Mouse (Mus musculus) heart, embryonic 15.5 days (tissue): ENCODE measurements around the gene Myd88. TPM values are rescaled to one million over a fixed set of nuclear protein-coding genes. Genes with fewer than 3 reads are reported as not detected.

ENCODE experiments used
- polyA plus RNA-seq: library from polyadenylated mRNA; unstranded; fragments of >200 nt; fragmentation: Nextera tagmentation; extraction: Ambion mirVana; gene quantifications from 2 replicates; pipeline ENCODE4 v1.2.1, GENCODE M21; 2015

Gene Myd88
- polyA plus RNA-seq, 1 experiment from 2014 or later, result 14.9 TPM

Other genes starting within 250 kb of the Myd88 start
- 16.6 and 25.2 TPM in 2 replicates for gene Plcd1, start 247.9 kb downstream of the Myd88 start, polyA plus RNA-seq
- gene Dlec1, start 238.9 kb downstream of the Myd88 start, polyA plus RNA-seq, result 0.46 and 0.53 TPM in 2 replicates
- gene Acaa1b, start 184.3 kb downstream of the Myd88 start, polyA plus RNA-seq, result 0.62 and 3.0 TPM in 2 replicates
- not detected in 2 replicates for gene Gm47289, start 182.2 kb downstream of the Myd88 start, polyA plus RNA-seq
- not detected in 2 replicates for gene Slc22a13, start 132.3 kb downstream of the Myd88 start, polyA plus RNA-seq
- 6.7 and 8.6 TPM in 2 replicates for gene Oxsr1, start 19.0 kb downstream of the Myd88 start, polyA plus RNA-seq
- 81.5 and 100 TPM in 2 replicates for gene Acaa1a, start 1.7 kb downstream of the Myd88 start, polyA plus RNA-seq
- gene Xylb, start 16.0 kb upstream of the Myd88 start, polyA plus RNA-seq, result 1.1 and 2.6 TPM in 2 replicates
- 0.11 and 0.25 TPM in 2 replicates for gene Slc22a14, start 24.1 kb upstream of the Myd88 start, polyA plus RNA-seq
- 9.5 and 12.6 TPM in 2 replicates for gene Acvr2b, start 60.7 kb upstream of the Myd88 start, polyA plus RNA-seq
- gene Exog, start 103.5 kb upstream of the Myd88 start, polyA plus RNA-seq, result 9.7 and 12.0 TPM in 2 replicates
- 7.0 and 9.0 TPM in 2 replicates for gene Scn5a, start 237.6 kb upstream of the Myd88 start, polyA plus RNA-seq